ENCODE assay signal across 11 mouse cellular contexts in genomic region chr6:40326341-40326740, GRCm38 (mm10). TPM values are rescaled to one million over a fixed set of nuclear protein-coding genes. Genes with fewer than 3 reads are reported as not detected.
DNase-seq lines count a peak whose midpoint lies in the region; ATAC-seq and TF ChIP-seq lines count a peak whose summit lies in the region.
"Had no signal": no experiment of that assay in that cellular context is flagged by ENCODE, and none has a peak within 500 bp of the region (broad histone marks: within the 10 kb centered on the region; RNA-seq: fewer than 3 reads in every experiment).

No protein-coding gene starts in this region.

- intact Hi-C loops in heart, postnatal 25 days (cut with DNase I) = no loop called here
- intact Hi-C loops in left cerebral cortex, postnatal 36 days (cut with DNase I) = no loop called here

- DNase-seq in heart, postnatal 25 days (ENCODE audit: low spot score) = no peak
- no peak for DNase-seq in CH12.LX (ENCODE audit: extremely low read depth)
- DNase-seq in forebrain, embryonic 10.5 days (ENCODE audit: extremely low spot score, low spot score) = no peak
- DNase-seq in right cerebral cortex, postnatal 10 days (ENCODE audit: low spot score in 2 of 2) = no peak
- no peak for DNase-seq in gastrocnemius, adult 8-10 months (ENCODE audit: low spot score in 2 of 2)
- DNase-seq in left cerebral cortex, postnatal 36 days (ENCODE audit: low spot score in 2 of 2) = no peak
- DNase-seq: embryo, embryonic 11 days; spleen, adult 18-20 months had no signal

- no peak for ATAC-seq in heart, embryonic 11.5 days (replicated peaks; ENCODE audit: insufficient number of reproducible peaks, low FRiP score, low TSS enrichment)
- ATAC-seq in liver, embryonic 15.5 days (ENCODE audit: insufficient read depth) = no peak

- H3K79me2 ChIP-seq in CH12.LX (replicated peaks; ENCODE audit: control insufficient read depth, extremely low read depth, insufficient read depth, poor library complexity, severe bottlenecking) = no peaks in the 10 kb centered on the region; the same call in 1 of the 2 replicates

- no peaks in the 10 kb centered on the region for H3K9me3 ChIP-seq in heart, embryonic 11.5 days (replicated peaks; ENCODE audit: control insufficient read depth, low read length)
- H3K9me3 ChIP-seq in CH12.LX (replicated peaks; ENCODE audit: low read length) = no peaks in the 10 kb centered on the region
- H3K9me3 ChIP-seq in forebrain, embryonic 10.5 days = no peaks in the 10 kb centered on the region
- H3K9me3 ChIP-seq in liver, embryonic 15.5 days (replicated peaks) = no peaks in the 10 kb centered on the region

- no peak for TF ChIP-seq EP300 in CH12.LX (IDR thresholded peaks at IDR 0.05; ENCODE audit: low read length)

- no peak overlapping the region for H3K27ac ChIP-seq in heart, embryonic 11.5 days (ENCODE audit: low read depth, low read length)
- H3K27ac ChIP-seq in CH12.LX (ENCODE audit: insufficient read depth, low read depth) = no peak overlapping the region
- H3K27ac ChIP-seq in forebrain, embryonic 10.5 days = no peak overlapping the region
- no peak overlapping the region for H3K27ac ChIP-seq in liver, embryonic 15.5 days (replicated peaks)

- H3K4me3 ChIP-seq in heart, embryonic 11.5 days (ENCODE audit: low read depth, low read length) = peak overlapping the region; percentile 72; the same call in 1 of the 2 replicates
- peak overlapping the region; percentile 44 to 80 (median 79) for H3K4me3 ChIP-seq in CH12.LX (replicated peaks in 1 of 3; ENCODE audit: low read depth in 2 of 3, low read length in 2 of 3, poor library complexity in 1 of 3)
- H3K4me3 ChIP-seq in forebrain, embryonic 10.5 days = peak overlapping the region; percentile 78
- peak overlapping the region; percentile 72 for H3K4me3 ChIP-seq in liver, embryonic 15.5 days (replicated peaks)

- in situ Hi-C loops in CH12.LX (cut with MboI; ENCODE audit: low pct_ligation_motif_present, low pct_unique_long_range_greater_than_20kb, low sequenced_read_pairs) = no loop called here

- no peak for TF ChIP-seq RAD21 in CH12.LX (IDR thresholded peaks at IDR 0.05; ENCODE audit: low read depth, low read length)

- dilution Hi-C loops in CH12.LX (cut with MboI; ENCODE audit: extremely low pct_ligation_motif_present, extremely low pct_unique_long_range_greater_than_20kb, low sequenced_read_pairs) = no loop called here

- TF ChIP-seq CTCF in CH12.LX (conservative IDR thresholded peaks at IDR 0.05 in 1 of 2, IDR thresholded peaks at IDR 0.05 in 1 of 2; ENCODE audit: low read depth in 2 of 2, low read length in 2 of 2) = no peak

- no peak for TF ChIP-seq POLR2A in CH12.LX (IDR thresholded peaks at IDR 0.05; ENCODE audit: low read depth, low read length)

- WGBS in heart, embryonic 11.5 days (ENCODE audit: insufficient replicate concordance) = 88% methylated on average over 8 of the region's 8 CpGs
- WGBS in forebrain, embryonic 10.5 days = 90% methylated on average over 8 of the region's 8 CpGs
- WGBS in liver, embryonic 15.5 days (ENCODE audit: insufficient replicate concordance) = 70% methylated on average over 8 of the region's 8 CpGs

- H3K9ac ChIP-seq in heart, embryonic 11.5 days (ENCODE audit: low read depth, low read length) = no peak overlapping the region
- H3K9ac ChIP-seq in CH12.LX (ENCODE audit: insufficient read depth, low read depth) = peak overlapping the region; percentile 60; the same call in 1 of the 2 replicates
- H3K9ac ChIP-seq in liver, embryonic 15.5 days = no peak overlapping the region

- no peaks in the 10 kb centered on the region; the same call in 1 of the 2 replicates for H3K4me1 ChIP-seq in heart, embryonic 11.5 days (ENCODE audit: control insufficient read depth, insufficient read depth, low read length)
- peaks cover 0 to 23% of the 10 kb centered on the region in 2 experiments; a peak in 2 of 4 replicates for H3K4me1 ChIP-seq in CH12.LX (ENCODE audit: control insufficient read depth in 1 of 2, insufficient read depth in 2 of 2)
- H3K4me1 ChIP-seq in forebrain, embryonic 10.5 days = peaks cover 14% of the 10 kb centered on the region
- peaks cover 12% of the 10 kb centered on the region for H3K4me1 ChIP-seq in liver, embryonic 15.5 days (replicated peaks)

- H3K27me3 ChIP-seq in heart, embryonic 11.5 days (ENCODE audit: control insufficient read depth, insufficient read depth, low read length) = no peaks in the 10 kb centered on the region
- H3K27me3 ChIP-seq in CH12.LX (replicated peaks) = no peaks in the 10 kb centered on the region
- H3K27me3 ChIP-seq in forebrain, embryonic 10.5 days (ENCODE audit: poor library complexity, severe bottlenecking) = no peaks in the 10 kb centered on the region
- no peaks in the 10 kb centered on the region for H3K27me3 ChIP-seq in liver, embryonic 15.5 days
- H3K27me3 ChIP-seq: Patski had no signal

- no peaks in the 10 kb centered on the region for H3K36me3 ChIP-seq in heart, embryonic 11.5 days (ENCODE audit: control insufficient read depth, insufficient read depth, low read length)
- H3K36me3 ChIP-seq in CH12.LX (replicated peaks in 1 of 2; ENCODE audit: control insufficient read depth in 1 of 2, insufficient read depth in 1 of 2, low read length in 1 of 2) = peaks cover 12 to 24% of the 10 kb centered on the region in 2 experiments
- peaks cover 15% of the 10 kb centered on the region for H3K36me3 ChIP-seq in forebrain, embryonic 10.5 days (replicated peaks)
- H3K36me3 ChIP-seq in liver, embryonic 15.5 days (replicated peaks) = no peaks in the 10 kb centered on the region

- peak overlapping the region; percentile 69 for H3K4me2 ChIP-seq in heart, embryonic 11.5 days
- H3K4me2 ChIP-seq in CH12.LX (ENCODE audit: insufficient read depth, low read depth, poor library complexity, severe bottlenecking) = peak overlapping the region; percentile 82
- peak overlapping the region; percentile 71 for H3K4me2 ChIP-seq in liver, embryonic 15.5 days

TF ChIP-seq in CH12.LX, 34 proteins besides CTCF, POLR2A, EP300 and RAD21:
- no peak for TF ChIP-seq POLR2AphosphoS2 (IDR thresholded peaks at IDR 0.05; ENCODE audit: low read depth, low read length)
- TF ChIP-seq TCF12 (IDR thresholded peaks at IDR 0.05; ENCODE audit: low read depth, low read length) = no peak
- no peak for TF ChIP-seq MXI1 (IDR thresholded peaks at IDR 0.05; ENCODE audit: low read depth, low read length)
- no peak for TF ChIP-seq MYC (IDR thresholded peaks at IDR 0.05; ENCODE audit: low read depth, low read length)
- no peak for TF ChIP-seq ZKSCAN1 (IDR thresholded peaks at IDR 0.05; ENCODE audit: borderline replicate concordance, low read depth, low read length)
- TF ChIP-seq SMC3 (IDR thresholded peaks at IDR 0.05; ENCODE audit: low read depth, low read length) = no peak
- no peak for TF ChIP-seq UBTF (IDR thresholded peaks at IDR 0.05; ENCODE audit: low read depth, low read length)
- TF ChIP-seq JUND (conservative IDR thresholded peaks at IDR 0.05; ENCODE audit: low read depth, low read length) = no peak
- no peak for TF ChIP-seq JUN (IDR thresholded peaks at IDR 0.05; ENCODE audit: insufficient read depth, low read depth, low read length)

RNA-seq across cellular contexts. Expression of gene Agk, which starts 1.4 kb away (rescaled TPM):
- polyA plus RNA-seq in heart, embryonic 11.5 days (2014; fragmentation: Nextera tagmentation; extraction: Ambion mirVana) = 41.5 and 48.7 TPM in 2 replicates
- total RNA-seq in heart, postnatal 25 days (2021) = 10 to 100 TPM; 16.2 to 20.2 TPM
- total RNA-seq in CH12.LX (2012; rRNA removed) = 24.8 and 26.9 TPM in 2 replicates
- 41.5 and 42.5 TPM in 2 replicates for total RNA-seq in CH12.LX (2014; rRNA removed)
- 22.1 and 26.1 TPM in 2 replicates for polyA plus RNA-seq in CH12.LX (2012; ENCODE audit: insufficient read length, low read depth)
- 46.7 and 50.3 TPM in 2 replicates for polyA plus RNA-seq in forebrain, embryonic 10.5 days (2016; fragmentation: Nextera tagmentation; extraction: Ambion mirVana)
- 11.4 and 12.0 TPM in 2 replicates for polyA plus RNA-seq in liver, embryonic 15.5 days (2015; fragmentation: Nextera tagmentation; extraction: Ambion mirVana)
- total RNA-seq in gastrocnemius, adult 8-10 months (2022) = 1 to 10 TPM; 4.1 to 6.9 (median 5.8) TPM
- 10 to 100 TPM; 41.4 to 44.8 TPM for total RNA-seq in left cerebral cortex, postnatal 36 days (2021)
